Mouse (Mus musculus) testis, adult 2 months (tissue): ENCODE results near the gene Bco1.

ENCODE experiments used
- CTCF ChIP-seq: fragments of 200-500 bp; IDR thresholded peaks from 2 replicates; pipeline ENCODE4 v1.5.1; 2012; ENCODE audit warnings: low read depth, mild to moderate bottlenecking, inconsistent platforms, low read length, moderate library complexity; ENCODE audit not compliant: control insufficient read depth, insufficient read depth, insufficient replicate concordance
- POLR2A ChIP-seq: fragments of 200-500 bp; IDR thresholded peaks from 2 replicates; pipeline ENCODE4 v1.6.1; 2012; ENCODE audit warnings: low read depth, mild to moderate bottlenecking, inconsistent platforms, low read length, moderate library complexity; ENCODE audit not compliant: control insufficient read depth

- TF ChIP-seq CTCF = no peak
- TF ChIP-seq POLR2A = no peak
Measured at GRCm38 (mm10) chr8:117126411-117126810, 30.8 kb downstream of the Bco1 start.
